Mouse (Mus musculus): ENCODE measurements around the gene Zfp119b.
A peak's percentile ranks its signal among the peaks of the same experiment; 100 is the strongest.
"Not testable (repeated sequence)": the region's sequence is repeated elsewhere in the genome, so short reads cannot be mapped to it uniquely, and the experiment has no call there.

Gene Zfp119b

DNA sequence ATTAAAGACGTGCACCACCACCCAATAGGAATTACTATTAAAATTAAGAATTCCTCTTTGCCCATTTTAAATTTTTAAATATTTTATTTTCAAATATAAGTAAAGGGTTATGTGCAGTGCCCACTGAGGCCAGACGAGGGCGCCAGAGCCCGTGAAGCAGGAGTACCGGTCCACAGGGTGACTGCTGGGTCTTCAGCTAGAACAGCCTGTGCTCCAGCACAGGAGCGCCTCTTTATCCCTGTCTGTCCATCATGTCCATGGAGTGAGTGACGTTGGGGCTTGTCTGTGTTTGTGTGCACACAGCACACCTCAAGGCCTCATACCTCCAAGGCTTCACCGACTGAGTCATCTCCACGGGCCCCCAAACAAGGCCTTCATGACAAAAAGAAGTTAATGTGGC is 7.9 kb upstream of the Zfp119b start:
- peak; percentile 49 to 78 for DNase-seq

- no peak for DNase-seq
Observed at GRCm38 (mm10) chr17:55956591-55956990, 7.3 kb upstream of the Zfp119b start.

- peak; percentile 80 to 83 for DNase-seq
Observed at GRCm38 (mm10) chr17:55956129-55956528, 6.8 kb upstream of the Zfp119b start.

DNA sequence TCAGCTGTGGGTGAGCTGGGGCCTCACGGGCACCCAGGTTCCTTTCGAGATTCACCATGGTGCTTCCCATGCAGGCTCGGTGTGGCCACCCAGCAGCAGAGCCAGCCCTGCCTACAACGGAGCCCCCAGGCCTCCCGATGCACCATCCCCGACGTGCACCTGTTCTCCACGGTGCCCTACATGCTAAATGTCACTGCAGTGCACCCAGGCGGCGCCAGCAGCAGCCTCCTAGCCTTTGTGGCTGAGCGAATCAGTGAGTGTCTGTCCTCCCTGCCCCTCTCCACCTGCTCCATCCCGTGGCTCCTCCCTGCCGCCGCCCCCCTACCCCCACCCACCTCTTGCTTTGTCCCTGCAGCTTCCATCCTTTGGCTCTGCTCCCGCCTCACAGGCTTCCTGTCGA is 4.9 kb upstream of the Zfp119b start:
- DNase-seq, result no peak

DNA sequence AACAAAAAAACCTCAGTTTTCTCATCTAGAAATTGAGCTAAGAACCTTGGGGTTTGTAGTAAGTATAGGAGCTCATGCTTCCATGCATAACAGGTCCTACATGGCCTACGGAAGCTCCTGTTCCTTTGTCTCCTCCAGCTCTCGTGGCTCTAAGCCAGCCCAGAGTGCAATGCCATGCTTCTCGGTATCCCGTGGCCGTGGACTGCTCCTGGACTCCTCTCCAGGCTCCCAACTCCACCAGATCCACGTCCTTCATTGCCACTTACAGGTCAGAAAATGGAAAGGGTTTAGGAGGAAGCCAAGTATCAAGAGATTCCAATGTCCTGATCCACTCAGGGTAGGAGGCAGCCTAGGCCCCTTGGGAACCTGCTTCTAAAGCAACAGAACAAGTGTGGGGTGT is 4.5 kb upstream of the Zfp119b start:
- DNase-seq, result no peak

DNA sequence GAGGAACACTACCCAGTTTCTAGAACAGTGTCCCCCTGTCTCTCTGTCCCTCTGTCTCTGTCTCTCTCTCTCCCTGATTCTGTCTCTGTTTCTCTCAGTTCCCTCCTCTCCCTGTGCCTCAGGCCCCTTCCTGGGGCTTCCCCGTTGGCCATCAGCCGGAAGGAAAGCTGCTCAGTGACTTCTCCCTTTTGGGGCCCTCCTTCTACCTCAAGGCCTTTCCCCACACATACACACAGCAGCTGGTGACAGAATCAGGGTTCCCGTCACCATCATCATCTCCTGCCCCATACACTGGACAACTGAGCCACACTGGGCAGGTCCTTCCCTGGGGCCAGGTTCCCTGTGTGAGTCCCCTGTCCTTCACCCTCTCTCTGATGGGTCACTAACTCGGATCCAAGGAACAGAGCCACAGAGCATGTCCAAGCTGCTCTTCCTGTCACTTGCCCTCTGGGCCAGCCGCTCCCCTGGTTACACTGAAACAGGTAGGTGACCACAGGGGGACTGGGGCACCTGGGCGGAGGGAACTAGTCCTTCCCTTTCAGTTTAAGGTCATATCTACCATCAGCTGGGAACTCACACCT is 3.2 kb upstream of the Zfp119b start, which contains the start of gene Ebi3:
Gene Ebi3, plus strand, starts transcription at position 194 of the 581 bp plus-strand sequence.
- no peak for DNase-seq

DNA sequence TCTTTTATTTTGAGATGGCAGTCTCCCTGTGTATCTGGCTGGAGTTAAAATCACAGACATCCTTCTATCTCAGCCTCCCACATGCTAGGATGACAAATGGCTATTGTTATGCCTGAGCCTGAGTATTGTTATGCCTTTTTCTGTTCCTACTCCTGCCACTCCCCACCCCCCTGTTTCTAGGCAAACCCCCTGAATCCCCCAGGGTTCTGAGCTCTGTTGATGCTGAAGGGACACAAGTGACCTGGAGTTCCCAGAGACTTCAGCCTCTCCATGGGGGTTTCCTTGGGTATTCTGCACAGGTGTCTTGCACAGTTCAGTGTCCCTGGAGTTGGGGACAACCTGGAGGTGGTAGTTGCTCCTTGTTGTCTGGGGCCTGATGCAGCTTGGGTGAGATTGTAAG is 2.7 kb upstream of the Zfp119b start:
- no peak for DNase-seq

GRCm38 (mm10) chr17:55950601-55951000 is 1.3 kb upstream of the Zfp119b start:
- DNase-seq, result no peak

DNA sequence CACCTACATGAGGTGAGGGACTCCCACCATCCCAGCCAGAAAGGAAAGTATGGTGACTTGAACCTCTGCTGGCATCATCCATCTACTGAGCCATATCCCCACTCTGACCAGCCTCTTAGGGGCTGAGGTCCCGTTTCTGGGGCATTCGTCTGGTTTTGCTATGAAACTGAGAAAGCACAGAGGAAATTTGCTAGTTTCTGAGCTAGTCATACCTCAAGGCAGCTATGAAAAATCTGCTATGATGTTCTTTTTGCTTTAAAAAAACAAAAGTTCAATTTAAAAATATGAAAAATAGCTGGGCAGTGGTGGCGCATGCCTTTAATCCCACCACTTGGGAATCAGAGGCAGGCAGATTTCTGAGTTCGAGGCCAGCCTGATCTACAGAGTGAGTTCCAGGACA is 653 bp downstream of the Zfp119b start:
- DNase-seq, result no peak

- no peak for DNase-seq
Observed at GRCm38 (mm10) chr17:55945696-55946095, 3.6 kb downstream of the Zfp119b start.

- peak; percentile 96 for DNase-seq
Observed at GRCm38 (mm10) chr17:55944866-55945682, 4.2 kb downstream of the Zfp119b start.

DNA sequence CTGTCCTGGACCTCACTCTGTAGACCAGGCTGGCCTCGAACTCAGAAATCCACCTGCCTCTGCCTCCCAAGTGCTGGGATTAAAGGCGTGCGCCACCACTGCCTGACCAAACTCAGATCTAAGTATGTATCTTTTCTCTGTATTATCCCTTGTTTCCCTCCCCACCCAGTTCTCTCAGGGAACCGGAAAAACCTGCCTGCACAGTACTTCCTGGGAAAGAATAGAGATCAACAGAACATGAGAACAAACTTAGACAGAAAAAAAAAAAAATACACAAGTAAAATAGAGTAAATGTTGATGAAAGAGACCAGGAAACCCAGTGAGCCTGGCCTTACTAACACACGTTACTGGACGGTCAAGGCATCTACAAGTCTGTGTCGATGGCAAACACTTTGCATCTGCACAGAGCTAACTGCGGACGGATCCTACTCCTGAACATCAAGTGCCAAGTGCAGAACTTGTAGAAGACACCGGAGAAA is 4.9 kb downstream of the Zfp119b start:
- DNase-seq, result not testable (repeated sequence)

- no peak for DNase-seq
Observed at GRCm38 (mm10) chr17:55933191-55933590, 16.1 kb downstream of the Zfp119b start.

- DNase-seq, result no peak
Observed at GRCm38 (mm10) chr17:55932635-55933034, 16.7 kb downstream of the Zfp119b start.

- peak; percentile 64 to 65 for DNase-seq
Observed at GRCm38 (mm10) chr17:55931553-55932502, 17.5 kb downstream of the Zfp119b start.

- DNase-seq, result no peak
Observed at GRCm38 (mm10) chr17:55906669-55907068, 42.6 kb downstream of the Zfp119b start.

GRCm38 (mm10) chr17:55904131-55904530 is 45.2 kb downstream of the Zfp119b start:
- DNase-seq, result no peak

DNA sequence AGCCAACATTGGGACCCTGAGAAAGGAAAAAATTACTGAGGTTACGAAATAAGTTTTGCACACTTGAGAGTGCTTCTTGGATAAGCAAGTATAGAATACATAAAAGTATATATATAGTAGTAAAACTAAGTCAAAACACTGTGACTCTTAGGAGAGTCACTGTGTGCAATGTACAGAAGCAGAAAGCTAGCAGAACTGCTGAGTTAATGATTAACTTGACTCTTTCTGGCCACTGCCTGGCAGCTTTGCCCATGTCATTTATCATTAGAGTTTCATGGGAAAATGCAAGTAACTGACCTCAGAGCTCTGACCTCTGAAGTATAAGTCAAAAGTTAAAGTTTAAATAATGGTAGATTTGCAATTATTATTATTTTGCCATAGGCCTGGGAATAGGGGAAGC is 45.6 kb downstream of the Zfp119b start:
- peak; percentile 38 to 77 for DNase-seq

DNA sequence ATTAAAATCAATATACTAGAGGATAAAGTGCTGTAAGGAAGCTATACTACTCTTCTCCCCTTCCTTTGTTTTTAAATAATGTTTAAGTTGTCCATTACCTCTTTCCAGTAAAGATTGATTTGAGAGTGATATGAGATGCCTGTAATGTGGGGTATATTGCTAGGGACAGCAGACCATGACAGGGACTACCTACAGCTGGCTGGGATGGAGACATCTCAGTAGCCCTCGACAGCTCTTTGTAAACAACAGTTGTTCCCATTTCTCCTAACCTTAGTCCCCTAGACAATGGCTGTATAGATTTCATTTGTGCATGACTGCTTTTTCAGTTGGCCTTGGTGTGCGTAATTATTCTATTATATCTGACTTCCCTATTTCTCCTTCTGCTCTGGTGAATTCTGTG is 46.2 kb downstream of the Zfp119b start:
- DNase-seq, result no peak

- not testable (repeated sequence) for DNase-seq
Observed at GRCm38 (mm10) chr17:55892406-55892955, 56.8 kb downstream of the Zfp119b start.

Data from kidney, adult 8-10 months (tissue).